Mouse (Mus musculus) Patski (cell line): ENCODE results near the gene Dnah14. TPM values are rescaled to one million over a fixed set of nuclear protein-coding genes. Genes with fewer than 3 reads are reported as not detected.
"Not testable (repeated sequence)": the region's sequence is repeated elsewhere in the genome, so short reads cannot be mapped to it uniquely, and the experiment has no call there.

Source experiments
- ATAC-seq: fragments of 100-300 bp; one replicate; pipeline ENCODE4 v1.8.0; 2021
- CTCF ChIA-PET: fragments of 350-600 bp; sonication (Branson Sonifier 250); formaldehyde crosslinking; loops from one replicate; lab custom pipeline; 2022; ENCODE audit warnings: inconsistent platforms; lab: Charles Lee
- POLR2A ChIA-PET: fragments of 350-600 bp; sonication (Branson Sonifier 250); formaldehyde crosslinking; loops from one replicate; lab custom pipeline; 2022; ENCODE audit warnings: antibody characterized with exemption, inconsistent platforms; lab: Charles Lee
- DNase-seq: peaks from one replicate; pipeline ENCODE4 v3.0.0-alpha.2; 2011; ENCODE audit warnings: low read depth, low spot score
- H3K27me3 ChIP-seq: fragments of 371-371 bp; one replicate; pipeline ENCODE4 v1.5.1; 2021
- CTCF ChIP-seq: fragments of 100-300 bp; IDR thresholded peaks from one replicate; pipeline ENCODE4 v1.5.1; 2021
- in situ Hi-C: fragments of 300-500 bp; cut with MboI; formaldehyde crosslinking; loops from 3 replicates; pipeline ENCODE4 v1.11.1; 2018; ENCODE audit warnings: low pct_unique_long_range_greater_than_20kb, mixed read lengths
- polyA plus RNA-seq: library from polyadenylated mRNA; unstranded; gene quantifications from one replicate; pipeline ENCODE4 v1.2.3, GENCODE M21; 2021

Gene Dnah14
- polyA plus RNA-seq, 1 experiment from 2014 or later = 0.40 TPM

DNA sequence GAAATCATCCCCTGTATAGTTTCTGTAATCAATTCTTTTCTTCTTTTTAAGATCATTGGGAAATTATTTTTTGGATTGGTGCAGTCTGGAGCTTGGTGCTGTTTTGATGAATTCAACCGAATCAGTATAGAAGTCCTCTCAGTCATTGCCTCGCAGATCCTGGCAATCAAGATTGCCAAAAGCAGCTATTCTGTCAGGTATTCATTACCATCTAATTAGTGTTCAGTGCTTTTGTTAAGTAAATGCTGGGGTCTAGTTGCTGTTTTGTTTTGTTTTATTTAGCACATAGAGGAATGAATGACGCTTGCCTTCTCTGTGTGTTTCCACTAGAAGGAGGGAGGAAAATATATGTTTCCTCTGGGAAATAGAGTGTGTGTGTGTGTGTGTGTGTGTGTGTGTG is 77.1 kb downstream of the Dnah14 start:
- POLR2A ChIA-PET = no interaction called here
- in situ Hi-C loops = no loop called here

GRCm38 (mm10) chr1:181656421-181656820 is 80.1 kb downstream of the Dnah14 start:
- in situ Hi-C loops = no loop called here
- ChIA-PET POLR2A (no interaction called here), CTCF (no interaction called here)
- no peak for DNase-seq
- ATAC-seq = no peak
- TF ChIP-seq CTCF = no peak
- peaks cover 34% of the 10 kb centered on the region for H3K27me3 ChIP-seq

More for the DNA sequence above, 77.1 kb downstream of the Dnah14 start:
- DNase-seq (no peak), ATAC-seq (no peak)
- no peak for TF ChIP-seq CTCF
- CTCF ChIA-PET = no interaction called here
- H3K27me3 ChIP-seq = peaks cover 49% of the 10 kb centered on the region

GRCm38 (mm10) chr1:181666801-181667200 is 90.4 kb downstream of the Dnah14 start:
- ChIA-PET POLR2A (no interaction called here), CTCF (no interaction called here)
- in situ Hi-C loops = no loop called here
- DNase-seq (no peak), ATAC-seq (no peak)
- TF ChIP-seq CTCF = no peak
- H3K27me3 ChIP-seq = peaks cover 47% of the 10 kb centered on the region

DNA sequence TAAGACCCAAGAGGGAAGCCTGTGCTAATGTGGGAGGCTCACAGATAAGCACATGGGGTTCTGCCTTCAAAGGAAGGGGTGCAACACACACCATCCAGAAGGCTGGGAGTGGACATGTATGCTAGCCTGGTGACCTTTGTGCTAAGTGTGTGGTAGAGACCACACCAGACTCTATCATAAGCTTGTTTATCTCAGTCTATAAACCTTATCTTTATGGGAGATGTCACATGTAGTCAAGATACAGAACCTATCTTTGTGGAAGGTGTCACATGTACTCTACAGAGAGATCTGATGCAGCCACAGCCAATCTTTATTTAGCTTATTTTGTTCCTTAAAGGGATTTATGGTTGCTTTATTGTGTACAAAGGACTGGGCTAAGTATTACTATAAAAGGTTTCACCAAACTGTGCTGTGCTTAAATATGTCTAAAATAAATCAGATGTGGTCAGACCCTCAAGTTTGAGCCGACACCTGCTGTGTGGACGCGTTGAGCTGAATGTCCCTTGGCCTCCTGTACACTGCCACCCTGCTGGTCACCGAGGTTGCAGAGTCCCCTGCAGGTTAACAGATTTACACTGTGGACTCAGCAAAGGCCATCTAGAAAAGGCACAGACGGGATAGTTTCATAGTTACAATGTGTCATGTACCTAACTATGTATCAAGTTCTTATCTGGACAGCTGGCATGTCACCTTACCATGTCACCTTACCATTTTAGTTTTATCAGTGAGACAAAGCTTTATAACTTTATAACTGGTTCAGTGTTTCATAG is 118.6 kb downstream of the Dnah14 start:
- ATAC-seq = no peak
- in situ Hi-C loops = no loop called here
- ChIA-PET CTCF (interaction anchor here (0.9 kb wide), 1 partner anchor 15 kb away, joined by 3 read pairs; no protein-coding TSS in a partner anchor), POLR2A (interaction anchor here (0.6 kb wide), 1 partner anchor 1812 kb away, joined by 6 read pairs; no protein-coding TSS in a partner anchor)
- TF ChIP-seq CTCF = no peak
- H3K27me3 ChIP-seq = peaks cover 57% of the 10 kb centered on the region
- DNase-seq = no peak

- POLR2A ChIA-PET = interaction anchor here (0.7 to 1.3 kb wide), 2 partner anchors 18 to 311 kb away, joined by 3 read pairs; no protein-coding TSS in a partner anchor
- peaks cover 53% of the 10 kb centered on the region for H3K27me3 ChIP-seq
- in situ Hi-C loops = loop anchor here (5.0 kb wide), 3 partner anchors 89 to 389 kb away; no protein-coding TSS in a partner anchor
- TF ChIP-seq CTCF = peak; percentile 79
- CTCF ChIA-PET = interaction anchor here (1.0 to 1.8 kb wide), 5 partner anchors 24 to 160 kb away, joined by 3 to 12 read pairs (median 7); no protein-coding TSS in a partner anchor
- DNase-seq (no peak), ATAC-seq (no peak)
Measured at GRCm38 (mm10) chr1:181728707-181729106, 152.3 kb downstream of the Dnah14 start.

GRCm38 (mm10) chr1:181733517-181733916 is 157.2 kb downstream of the Dnah14 start:
- no peak for TF ChIP-seq CTCF
- H3K27me3 ChIP-seq = peaks cover 30% of the 10 kb centered on the region
- in situ Hi-C loops = no loop called here
- ATAC-seq = no peak
- no peak for DNase-seq
- CTCF ChIA-PET = interaction anchor here (0.9 kb wide), 1 partner anchor 11 kb away, joined by 3 read pairs; no protein-coding TSS in a partner anchor
- POLR2A ChIA-PET = no interaction called here

- ATAC-seq (no peak), DNase-seq (no peak)
- ChIA-PET CTCF (no interaction called here), POLR2A (no interaction called here)
- TF ChIP-seq CTCF = no peak
- in situ Hi-C loops = no loop called here
- peaks cover 15% of the 10 kb centered on the region for H3K27me3 ChIP-seq
Measured at GRCm38 (mm10) chr1:181740259-181740658, 163.9 kb downstream of the Dnah14 start.

GRCm38 (mm10) chr1:181742251-181742885 is 166.0 kb downstream of the Dnah14 start:
- TF ChIP-seq CTCF = no peak
- in situ Hi-C loops = no loop called here
- H3K27me3 ChIP-seq = peaks cover 14% of the 10 kb centered on the region
- DNase-seq (peak; percentile 64), ATAC-seq (no peak)
- CTCF ChIA-PET = no interaction called here
- POLR2A ChIA-PET = no interaction called here

DNA sequence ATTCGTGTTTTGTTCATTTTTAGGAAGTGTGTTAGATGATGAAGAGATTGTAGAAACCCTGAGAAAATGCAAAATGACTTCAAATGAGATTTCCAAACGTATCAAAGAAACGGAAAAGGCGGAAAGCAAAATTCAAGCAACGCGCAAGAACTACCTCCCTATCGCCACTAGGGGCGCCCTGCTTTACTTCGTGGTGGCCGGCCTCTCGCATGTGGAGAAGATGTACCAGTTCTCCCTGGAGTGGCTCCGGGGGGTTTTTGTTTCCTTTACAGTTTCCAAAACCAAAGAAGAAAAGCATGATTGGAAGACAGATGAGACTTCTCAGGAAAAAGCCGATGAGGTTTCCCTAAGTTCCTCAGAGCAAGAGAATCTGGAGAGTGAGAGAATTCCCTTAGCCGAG is 193.0 kb downstream of the Dnah14 start:
- no peak for DNase-seq
- H3K27me3 ChIP-seq = peaks cover 16% of the 10 kb centered on the region
- in situ Hi-C loops = no loop called here
- TF ChIP-seq CTCF = peak; percentile 55
- POLR2A ChIA-PET = no interaction called here
- CTCF ChIA-PET = no interaction called here
- ATAC-seq = no peak

GRCm38 (mm10) chr1:181771871-181772270 is 195.5 kb downstream of the Dnah14 start:
- TF ChIP-seq CTCF = no peak
- H3K27me3 ChIP-seq = peaks cover 11% of the 10 kb centered on the region
- ChIA-PET CTCF (no interaction called here), POLR2A (no interaction called here)
- ATAC-seq = no peak
- in situ Hi-C loops = no loop called here
- no peak for DNase-seq

DNA sequence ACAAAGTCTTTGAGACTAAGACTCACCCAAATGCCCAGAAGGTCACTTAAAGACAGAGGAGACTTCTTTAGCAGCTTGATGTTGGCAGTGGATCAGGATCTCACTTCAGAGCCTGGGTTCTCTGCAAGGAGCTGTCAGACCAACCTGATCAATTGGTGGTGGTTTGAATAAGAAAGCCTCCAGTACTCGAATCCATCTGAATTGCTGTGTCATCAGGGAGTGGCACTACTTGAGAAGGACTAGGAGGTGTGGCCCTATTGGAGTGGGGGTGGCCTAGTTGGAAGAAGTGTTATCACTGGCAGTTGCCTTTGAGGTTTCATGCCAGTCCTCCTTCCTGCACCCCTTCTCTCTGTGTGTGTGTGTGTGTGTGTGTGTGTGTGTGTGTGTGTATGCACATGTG is 200.2 kb downstream of the Dnah14 start:
- DNase-seq = no peak
- H3K27me3 ChIP-seq = no peaks in the 10 kb centered on the region

DNA sequence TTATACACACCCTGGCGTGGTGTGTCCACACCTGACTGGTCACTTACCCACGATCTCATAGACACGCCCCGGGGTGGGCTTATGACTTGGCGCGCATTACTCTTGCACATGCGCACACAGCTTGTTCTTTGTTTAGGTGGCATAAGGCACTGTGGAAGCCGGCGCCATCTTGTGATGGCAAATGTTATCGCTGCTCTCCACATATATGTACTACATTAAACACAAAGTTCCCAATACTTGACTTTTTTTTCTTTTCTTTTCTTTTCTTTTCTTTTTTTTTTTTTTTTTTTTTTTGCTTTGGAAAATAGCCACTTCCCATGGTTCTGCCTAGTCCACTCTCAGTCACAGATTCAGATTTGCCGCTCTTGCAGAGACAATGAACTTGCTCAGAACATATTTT is 206.2 kb downstream of the Dnah14 start:
- ATAC-seq, in situ Hi-C loops, H3K27me3 ChIP-seq, DNase-seq, POLR2A ChIA-PET, CTCF ChIA-PET: not testable (repeated sequence)

More for the DNA sequence above, 200.2 kb downstream of the Dnah14 start:
- POLR2A ChIA-PET = no interaction called here
- ATAC-seq = no peak
- CTCF ChIA-PET = interaction anchor here (0.7 kb wide), 1 partner anchor 52 kb away, joined by 3 read pairs; no protein-coding TSS in a partner anchor
- in situ Hi-C loops = no loop called here
- no peak for TF ChIP-seq CTCF
